Comparison of ENCODE assay signal across 18 mouse cellular contexts in genomic region chr12:29701076-29701475, GRCm38 (mm10).
DNase-seq lines count a peak whose midpoint lies in the region; ATAC-seq and TF ChIP-seq lines count a peak whose summit lies in the region.
"Had no signal": no experiment of that assay in that cellular context is flagged by ENCODE, and none has a peak within 500 bp of the region (broad histone marks: within the 10 kb centered on the region; RNA-seq: fewer than 3 reads in every experiment).

No protein-coding gene starts in this region.

- H3K36me3 ChIP-seq in heart, embryonic 10.5 days, result no peaks in the 10 kb centered on the region
- H3K36me3 ChIP-seq in forebrain, embryonic 16.5 days (ENCODE audit: control insufficient read depth, insufficient read depth), result no peaks in the 10 kb centered on the region
- no peaks in the 10 kb centered on the region for H3K36me3 ChIP-seq in midbrain, embryonic 14.5 days (ENCODE audit: control insufficient read depth, insufficient read depth, low read length)
- H3K36me3 ChIP-seq in liver, embryonic 11.5 days (ENCODE audit: control insufficient read depth, insufficient read depth, low read length), result no peaks in the 10 kb centered on the region
- H3K36me3 ChIP-seq: heart, embryonic 13.5 days; kidney, embryonic 15.5 days; neural tube, embryonic 12.5 days had no signal

- no peak overlapping the region for H3K27ac ChIP-seq in heart, embryonic 10.5 days
- peak overlapping the region; percentile 51 for H3K27ac ChIP-seq in cortical plate, adult 2 months (ENCODE audit: insufficient read depth, low read length)
- peak overlapping the region; percentile 65 for H3K27ac ChIP-seq in forebrain, embryonic 16.5 days (ENCODE audit: low read length)
- peak overlapping the region; percentile 90 for H3K27ac ChIP-seq in midbrain, embryonic 14.5 days (replicated peaks; ENCODE audit: low read depth, low read length)
- H3K27ac ChIP-seq in liver, embryonic 11.5 days (ENCODE audit: low read depth, low read length), result no peak overlapping the region
- H3K27ac ChIP-seq: heart, embryonic 13.5 days; kidney, embryonic 15.5 days; liver, embryonic 14.5 days had no signal

- no peak for ATAC-seq in forebrain, embryonic 16.5 days
- ATAC-seq in midbrain, embryonic 14.5 days (ENCODE audit: low FRiP score, low TSS enrichment), result no peak
- no peak for ATAC-seq in liver, embryonic 11.5 days (replicated peaks; ENCODE audit: low FRiP score)

- no peak overlapping the region for H3K4me2 ChIP-seq in forebrain, embryonic 16.5 days (ENCODE audit: low read length)
- no peak overlapping the region for H3K4me2 ChIP-seq in midbrain, embryonic 14.5 days (ENCODE audit: low read length)
- H3K4me2 ChIP-seq in liver, embryonic 11.5 days, result no peak overlapping the region
- H3K4me2 ChIP-seq: heart, embryonic 13.5 days; kidney, embryonic 15.5 days; neural tube, embryonic 12.5 days had no signal

- intact Hi-C loops in heart, postnatal 25 days (cut with DNase I), result no loop called here

- no peak overlapping the region for H3K4me3 ChIP-seq in heart, embryonic 10.5 days
- no peak overlapping the region for H3K4me3 ChIP-seq in cortical plate, adult 2 months (ENCODE audit: insufficient read depth, low read length)
- no peak overlapping the region for H3K4me3 ChIP-seq in forebrain, embryonic 16.5 days (replicated peaks; ENCODE audit: low read length)
- H3K4me3 ChIP-seq in midbrain, embryonic 14.5 days (replicated peaks; ENCODE audit: low read depth, low read length), result no peak overlapping the region
- no peak overlapping the region for H3K4me3 ChIP-seq in liver, embryonic 11.5 days (ENCODE audit: low read depth, low read length)
- H3K4me3 ChIP-seq: erythroblast, embryonic 14.5 days; heart, embryonic 13.5 days; kidney, embryonic 15.5 days; megakaryocyte, embryonic 14.5 days; neural tube, embryonic 12.5 days had no signal

- TF ChIP-seq POLR2A in cortical plate, adult 2 months (IDR thresholded peaks at IDR 0.05; ENCODE audit: extremely low read depth, insufficient read depth, low read length), result no peak

- TF ChIP-seq CTCF in cortical plate, adult 2 months (IDR thresholded peaks at IDR 0.05; ENCODE audit: extremely low read depth, insufficient read depth, low read length), result no peak

- peak; percentile 46 for DNase-seq in heart, embryonic 10.5 days (ENCODE audit: low spot score)
- DNase-seq in heart, postnatal 25 days (ENCODE audit: low spot score), result no peak
- no peak for DNase-seq in midbrain, embryonic 14.5 days
- no peak for DNase-seq in liver, embryonic 11.5 days (ENCODE audit: low spot score)
- no peak for DNase-seq in adrenal gland, adult 2 months
- DNase-seq: adrenal gland, adult 8-10 months; cerebellum, adult 8-10 months; gastrocnemius, postnatal 10 days; layer of hippocampus, adult 9-11 months; right cerebral cortex, postnatal 14 days had no signal

- 56% methylated on average over 4 of the region's 4 CpGs for WGBS in heart, embryonic 10.5 days
- WGBS in forebrain, embryonic 16.5 days, result 49% methylated on average over 4 of the region's 4 CpGs
- WGBS in midbrain, embryonic 14.5 days, result 56% methylated on average over 4 of the region's 4 CpGs
- WGBS in liver, embryonic 11.5 days, result 71% methylated on average over 4 of the region's 4 CpGs

- peaks cover 28% of the 10 kb centered on the region for H3K4me1 ChIP-seq in heart, embryonic 10.5 days
- peaks cover 36% of the 10 kb centered on the region for H3K4me1 ChIP-seq in cortical plate, adult 2 months (ENCODE audit: control insufficient read depth, insufficient read depth, low read length)
- peaks cover 61% of the 10 kb centered on the region for H3K4me1 ChIP-seq in forebrain, embryonic 16.5 days (replicated peaks; ENCODE audit: control insufficient read depth, insufficient read depth, low read length)
- peaks cover 67% of the 10 kb centered on the region for H3K4me1 ChIP-seq in midbrain, embryonic 14.5 days (ENCODE audit: control insufficient read depth, insufficient read depth, low read length)
- H3K4me1 ChIP-seq in liver, embryonic 11.5 days (replicated peaks; ENCODE audit: control insufficient read depth, insufficient read depth, low read length), result no peaks in the 10 kb centered on the region
- H3K4me1 ChIP-seq: megakaryocyte, embryonic 14.5 days had no signal

- no peaks in the 10 kb centered on the region for H3K9me3 ChIP-seq in heart, embryonic 10.5 days
- H3K9me3 ChIP-seq in forebrain, embryonic 16.5 days (ENCODE audit: control insufficient read depth, low read length), result no peaks in the 10 kb centered on the region
- H3K9me3 ChIP-seq in midbrain, embryonic 14.5 days (ENCODE audit: control insufficient read depth, low read length), result no peaks in the 10 kb centered on the region
- H3K9me3 ChIP-seq in liver, embryonic 11.5 days (ENCODE audit: control insufficient read depth, low read length), result no peaks in the 10 kb centered on the region
- H3K9me3 ChIP-seq: heart, embryonic 13.5 days; kidney, embryonic 15.5 days; neural tube, embryonic 12.5 days had no signal

- H3K9ac ChIP-seq in forebrain, embryonic 16.5 days (replicated peaks; ENCODE audit: low read depth, low read length), result no peak overlapping the region
- H3K9ac ChIP-seq in midbrain, embryonic 14.5 days (replicated peaks; ENCODE audit: low read length), result no peak overlapping the region; the same call in 1 of the 2 replicates
- no peak overlapping the region for H3K9ac ChIP-seq in liver, embryonic 11.5 days (ENCODE audit: low read depth, low read length)
- H3K9ac ChIP-seq: heart, embryonic 13.5 days; kidney, embryonic 15.5 days; liver, embryonic 14.5 days had no signal

- no peaks in the 10 kb centered on the region for H3K27me3 ChIP-seq in heart, embryonic 10.5 days (ENCODE audit: insufficient read depth, poor library complexity, severe bottlenecking)
- no peaks in the 10 kb centered on the region for H3K27me3 ChIP-seq in forebrain, embryonic 16.5 days (replicated peaks; ENCODE audit: control insufficient read depth, insufficient read depth, low read length)
- no peaks in the 10 kb centered on the region for H3K27me3 ChIP-seq in midbrain, embryonic 14.5 days (ENCODE audit: control insufficient read depth, insufficient read depth, low read length)
- H3K27me3 ChIP-seq in liver, embryonic 11.5 days (replicated peaks; ENCODE audit: control insufficient read depth, insufficient read depth, low read length), result no peaks in the 10 kb centered on the region
- H3K27me3 ChIP-seq: heart, embryonic 13.5 days; kidney, embryonic 15.5 days; megakaryocyte, embryonic 14.5 days; neural tube, embryonic 12.5 days had no signal

Comparison
In these comparisons a context has a peak if more than half of its experiments do, and no peak if none do; other contexts are left out.
1. H3K27ac ChIP-seq: peak in cortical plate, adult 2 months (single experiment), forebrain, embryonic 16.5 days (single experiment) and midbrain, embryonic 14.5 days (single experiment); none in heart, embryonic 10.5 days (single experiment) and liver, embryonic 11.5 days (single experiment).